Mouse (Mus musculus): Measurements from ENCODE around the gene Tbc1d10c.

Gene Tbc1d10c

DNA sequence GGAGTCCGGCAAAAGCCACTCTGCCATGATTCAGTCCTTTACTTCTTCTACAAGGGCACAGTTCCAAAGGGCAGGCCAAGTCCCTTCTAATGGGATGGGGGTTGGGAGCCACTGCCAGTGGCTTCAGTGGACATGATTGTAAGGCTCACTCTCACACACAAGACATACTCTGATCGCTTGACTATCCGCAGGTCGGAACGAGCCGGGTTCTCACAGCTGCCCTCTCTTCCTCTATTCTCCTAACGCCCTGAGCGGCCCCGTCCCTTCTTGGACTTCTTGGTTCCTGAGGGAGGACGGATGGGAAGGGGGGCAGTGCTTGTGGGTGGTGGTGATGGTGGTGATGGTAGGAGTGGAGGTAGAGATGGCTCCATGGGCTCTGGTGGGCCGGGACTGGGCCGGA is 34.3 kb downstream of the Tbc1d10c start:
- DNase-seq (ENCODE audit: low spot score): no peak

GRCm38 (mm10) chr19:4156073-4156579 is 35.0 kb downstream of the Tbc1d10c start:
- DNase-seq (ENCODE audit: low spot score): no peak

GRCm38 (mm10) chr19:4155223-4156072 is 35.6 kb downstream of the Tbc1d10c start:
- DNase-seq (ENCODE audit: low spot score): no peak

GRCm38 (mm10) chr19:4154437-4155222 is 36.5 kb downstream of the Tbc1d10c start:
- no peak for DNase-seq (ENCODE audit: low spot score)

- no peak for DNase-seq (ENCODE audit: low spot score)
Observed at GRCm38 (mm10) chr19:4153232-4153654, 37.8 kb downstream of the Tbc1d10c start, which contains the start of gene Ptprcap. Gene Ptprcap, plus strand, starts transcription at chr19:4153604.

DNA sequence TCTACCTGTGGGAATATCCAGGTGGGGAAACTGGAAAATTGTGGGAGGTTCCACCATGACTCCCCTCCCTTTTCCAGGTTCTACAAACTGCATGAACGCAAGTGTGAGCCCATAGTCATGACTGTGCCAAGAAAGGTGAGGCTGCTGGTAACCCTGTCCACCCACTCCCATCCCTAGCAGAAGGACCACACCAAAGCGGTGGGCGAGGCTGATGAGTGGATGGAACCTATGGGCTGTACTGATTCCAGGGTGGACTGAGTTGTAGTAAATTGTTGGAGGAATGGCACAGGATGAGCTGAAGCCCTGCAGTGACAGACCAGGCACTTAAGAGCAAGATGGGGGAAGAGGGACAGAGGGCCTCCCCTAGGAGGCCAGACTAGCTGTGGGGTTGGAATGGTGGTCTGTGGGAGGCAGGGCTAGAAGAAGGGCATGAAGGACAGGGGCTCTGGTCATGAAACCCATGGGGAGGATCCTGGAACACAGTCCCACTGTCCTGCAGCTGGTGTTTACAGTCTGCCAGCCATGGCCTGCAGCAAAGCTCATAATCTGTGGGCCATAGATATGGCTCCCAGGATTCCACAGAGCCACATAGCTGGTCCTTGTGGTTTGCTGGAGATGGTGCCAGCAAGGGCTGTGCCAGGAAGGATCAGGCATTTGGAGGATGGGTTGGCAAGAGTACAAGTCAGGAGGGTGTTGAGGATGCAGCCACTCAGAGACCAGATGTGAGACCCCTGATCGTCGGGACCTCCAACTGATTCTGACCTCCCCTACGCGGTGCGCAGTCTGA is 38.4 kb downstream of the Tbc1d10c start:
- DNase-seq (ENCODE audit: low spot score): no peak

GRCm38 (mm10) chr19:4151898-4152297 is 39.2 kb downstream of the Tbc1d10c start:
- no peak for DNase-seq (ENCODE audit: low spot score)

- no peak for DNase-seq (ENCODE audit: low spot score)
Observed at GRCm38 (mm10) chr19:4151488-4151860, 39.6 kb downstream of the Tbc1d10c start.

- no peak for DNase-seq (ENCODE audit: low spot score)
Observed at GRCm38 (mm10) chr19:4150567-4151487, 40.3 kb downstream of the Tbc1d10c start.

- no peak for DNase-seq (ENCODE audit: low spot score)
Observed at GRCm38 (mm10) chr19:4149764-4150461, 41.2 kb downstream of the Tbc1d10c start.

DNA sequence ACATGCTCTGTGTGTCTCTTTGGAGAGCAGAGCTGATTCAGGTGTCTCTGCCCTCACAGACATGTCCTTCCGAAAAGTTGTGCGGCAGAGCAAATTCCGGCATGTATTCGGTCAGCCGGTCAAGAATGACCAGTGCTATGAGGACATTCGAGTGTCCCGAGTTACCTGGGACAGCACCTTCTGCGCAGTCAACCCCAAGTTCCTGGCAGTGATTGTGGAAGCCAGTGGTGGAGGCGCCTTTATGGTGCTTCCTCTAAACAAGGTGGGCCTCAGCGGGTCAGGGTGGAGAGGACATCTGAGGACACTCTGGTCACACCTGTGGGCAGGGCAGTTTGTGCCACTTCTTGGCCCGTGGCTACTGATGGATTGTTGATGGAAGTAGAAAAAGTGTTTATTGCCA is 41.8 kb downstream of the Tbc1d10c start:
- DNase-seq (ENCODE audit: low spot score): no peak

DNA sequence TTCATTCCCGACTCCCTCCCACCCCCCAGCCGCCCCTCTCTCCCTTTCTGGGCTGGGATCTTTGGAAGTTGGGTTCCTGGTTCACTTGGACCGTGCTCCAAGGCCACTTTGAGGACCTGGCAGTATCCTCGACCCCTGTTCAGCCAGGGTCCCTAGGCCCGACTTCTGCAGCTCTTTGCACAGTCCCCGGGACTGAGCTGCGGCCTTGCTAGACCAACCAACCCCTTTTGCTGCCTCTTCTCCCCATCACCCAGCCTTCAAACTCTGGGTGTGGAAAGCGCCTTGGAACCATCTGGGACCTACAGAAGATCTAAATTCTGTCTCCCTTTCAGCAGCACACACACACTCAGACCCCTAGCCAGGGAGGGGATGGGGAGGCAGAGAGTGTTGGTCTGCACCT is 42.3 kb downstream of the Tbc1d10c start:
- no peak for DNase-seq (ENCODE audit: low spot score)

- peak; percentile 93 for DNase-seq (ENCODE audit: low spot score)
Observed at GRCm38 (mm10) chr19:4148491-4148806, 42.6 kb downstream of the Tbc1d10c start, which contains the start of gene Coro1b. Gene Coro1b, plus strand, starts transcription at chr19:4148619.

- no peak for DNase-seq (ENCODE audit: low spot score)
Observed at GRCm38 (mm10) chr19:4147782-4148490, 43.1 kb downstream of the Tbc1d10c start.

GRCm38 (mm10) chr19:4147022-4147405 is 44.1 kb downstream of the Tbc1d10c start:
- DNase-seq (ENCODE audit: low spot score): no peak

GRCm38 (mm10) chr19:4146366-4147021 is 44.6 kb downstream of the Tbc1d10c start:
- no peak for DNase-seq (ENCODE audit: low spot score)

- DNase-seq (ENCODE audit: low spot score): no peak
Observed at GRCm38 (mm10) chr19:4145936-4146335, 45.1 kb downstream of the Tbc1d10c start.

GRCm38 (mm10) chr19:4144550-4145498 is 46.3 kb downstream of the Tbc1d10c start:
- DNase-seq (ENCODE audit: low spot score): no peak
